Mouse (Mus musculus) fat pad, adult 2 months (tissue): ENCODE results near the gene Cux1.

Source experiments
- DNase-seq: peaks from one replicate; pipeline ENCODE4 v3.0.0-alpha.2; 2011; ENCODE audit warnings: low read depth, low spot score; ENCODE audit errors: extremely low read depth

The Cux1 gene

GRCm38 (mm10) chr5:136442238-136443187 is 124.8 kb downstream of the Cux1 start:
- no peak for DNase-seq

GRCm38 (mm10) chr5:136429647-136430046 is 137.6 kb downstream of the Cux1 start:
- DNase-seq, result no peak

GRCm38 (mm10) chr5:136428498-136429060 is 138.7 kb downstream of the Cux1 start:
- DNase-seq, result no peak

- DNase-seq, result no peak
Observed at GRCm38 (mm10) chr5:136427772-136428497, 139.4 kb downstream of the Cux1 start.

GRCm38 (mm10) chr5:136427121-136427771 is 140.0 kb downstream of the Cux1 start:
- no peak for DNase-seq

- no peak for DNase-seq
Observed at GRCm38 (mm10) chr5:136422948-136423347, 144.3 kb downstream of the Cux1 start.

GRCm38 (mm10) chr5:136421885-136422284 is 145.4 kb downstream of the Cux1 start:
- DNase-seq, result no peak

- no peak for DNase-seq
Observed at GRCm38 (mm10) chr5:136421316-136421715, 146.0 kb downstream of the Cux1 start.

- DNase-seq, result no peak
Observed at GRCm38 (mm10) chr5:136420342-136420741, 146.9 kb downstream of the Cux1 start.

GRCm38 (mm10) chr5:136417891-136418290 is 149.4 kb downstream of the Cux1 start:
- no peak for DNase-seq

- no peak for DNase-seq
Observed at GRCm38 (mm10) chr5:136414479-136414878, 152.8 kb downstream of the Cux1 start.

GRCm38 (mm10) chr5:136410681-136411181 is 156.6 kb downstream of the Cux1 start:
- no peak for DNase-seq

GRCm38 (mm10) chr5:136406357-136406756 is 160.9 kb downstream of the Cux1 start:
- DNase-seq, result no peak

- DNase-seq, result no peak
Observed at GRCm38 (mm10) chr5:136403565-136403961, 163.7 kb downstream of the Cux1 start.

- no peak for DNase-seq
Observed at GRCm38 (mm10) chr5:136402622-136403564, 164.4 kb downstream of the Cux1 start.

- DNase-seq, result no peak
Observed at GRCm38 (mm10) chr5:136398706-136399105, 168.6 kb downstream of the Cux1 start.

- no peak for DNase-seq
Observed at GRCm38 (mm10) chr5:136396699-136397098, 170.6 kb downstream of the Cux1 start.

GRCm38 (mm10) chr5:136396256-136396655 is 171.0 kb downstream of the Cux1 start:
- no peak for DNase-seq

GRCm38 (mm10) chr5:136395600-136396195 is 171.6 kb downstream of the Cux1 start:
- no peak for DNase-seq
